Mouse (Mus musculus) heart, adult 18-20 months (tissue): ENCODE results near the gene Tmem248. TPM values are rescaled to one million over a fixed set of nuclear protein-coding genes. Genes with fewer than 3 reads are reported as not detected.
A peak's percentile ranks its signal among the peaks of the same experiment; 100 is the strongest.

Experiments used
- DNase-seq, 2 experiments: peaks; one replicate each; pipeline ENCODE4 v3.0.0; 2021 to 2022; ENCODE audit warnings: mixed read lengths in 1 of 2
- total RNA-seq, 2 experiments: library from RNA; stranded (reverse); gene quantifications; 2 replicates each; pipeline ENCODE4 v1.2.3; 2021

Tmem248 gene
- total RNA-seq, 2 experiments from 2014 or later = 37.1 to 39.8 TPM

DNA sequence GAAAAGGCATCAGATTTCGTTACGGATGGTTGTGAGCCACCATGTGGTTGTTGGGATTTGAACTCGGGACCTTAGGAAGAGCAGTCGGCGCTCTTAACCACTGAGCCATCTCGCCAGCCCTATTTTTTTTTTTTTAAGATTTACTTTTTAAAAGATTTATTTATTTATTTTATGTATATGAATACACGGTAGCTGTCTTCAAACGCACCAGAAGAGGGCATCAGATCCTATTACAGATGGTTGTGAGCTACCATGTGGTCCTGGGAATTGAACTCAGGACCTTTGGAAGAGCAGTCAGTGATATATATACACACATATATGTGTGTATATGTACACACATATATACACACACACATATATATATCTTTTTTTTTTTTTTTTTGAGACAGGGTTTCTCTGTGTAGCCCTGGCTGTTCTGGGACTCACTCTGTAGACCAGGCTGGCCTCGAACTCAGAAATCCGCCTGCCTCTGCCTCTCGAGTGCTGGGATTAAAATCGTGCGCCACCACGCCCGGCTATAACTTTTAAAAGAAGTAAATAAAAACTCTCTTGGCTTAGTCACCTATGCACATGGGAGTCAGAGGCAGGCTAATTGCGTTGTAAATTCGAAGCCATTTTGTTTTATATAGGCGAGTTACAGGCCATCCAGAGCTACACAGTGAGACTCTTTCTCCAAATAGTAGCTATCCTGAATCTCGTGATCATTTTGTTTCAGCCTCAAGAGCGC, 39.1 kb downstream of the Tmem248 start:
- DNase-seq = peak in 1 of 2 experiments; percentile 8

- peak; percentile 98 for DNase-seq
Observed at GRCm38 (mm10) chr5:130256678-130257271, 39.9 kb downstream of the Tmem248 start.

- DNase-seq = no peak
Observed at GRCm38 (mm10) chr5:130257303-130257702, 40.4 kb downstream of the Tmem248 start.

- DNase-seq = no peak
Observed at GRCm38 (mm10) chr5:130263454-130263853, 46.6 kb downstream of the Tmem248 start.

GRCm38 (mm10) chr5:130264433-130265005, 47.6 kb downstream of the Tmem248 start:
- no peak for DNase-seq

- DNase-seq = no peak
Observed at GRCm38 (mm10) chr5:130266651-130267050, 49.8 kb downstream of the Tmem248 start.

GRCm38 (mm10) chr5:130267316-130267715, 50.4 kb downstream of the Tmem248 start:
- DNase-seq = peak in 1 of 2 experiments; percentile 22

- no peak for DNase-seq
Observed at GRCm38 (mm10) chr5:130268976-130269375, 52.1 kb downstream of the Tmem248 start.

GRCm38 (mm10) chr5:130272344-130272743, 55.5 kb downstream of the Tmem248 start:
- no peak for DNase-seq

- no peak for DNase-seq
Observed at GRCm38 (mm10) chr5:130273046-130273445, 56.2 kb downstream of the Tmem248 start.

GRCm38 (mm10) chr5:130275509-130275908, 58.6 kb downstream of the Tmem248 start:
- DNase-seq = peak; percentile 24 to 59

DNA sequence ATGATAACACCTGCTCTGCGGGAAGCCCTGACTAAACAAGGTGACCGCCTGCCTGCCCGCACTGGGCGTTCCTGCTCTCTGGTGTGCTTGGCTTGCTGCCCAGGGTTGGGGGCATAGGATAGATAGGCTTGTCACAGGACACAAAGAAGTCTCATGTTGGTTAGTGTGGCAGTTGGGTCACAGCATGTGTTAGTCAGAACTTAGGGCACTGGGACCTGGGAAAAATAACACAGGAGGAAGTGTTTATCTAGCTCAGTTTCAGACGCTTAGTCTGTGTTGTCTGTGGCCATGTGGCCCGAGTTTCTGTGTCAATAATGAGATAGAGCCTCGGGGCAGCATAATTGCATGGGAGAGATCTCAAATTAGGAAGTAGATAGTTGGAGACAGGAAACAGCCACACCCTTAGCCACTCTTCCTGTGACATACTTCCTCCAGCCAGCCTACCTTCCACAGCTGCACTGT, 61.2 kb downstream of the Tmem248 start:
- DNase-seq = peak in 1 of 2 experiments; percentile 27

DNA sequence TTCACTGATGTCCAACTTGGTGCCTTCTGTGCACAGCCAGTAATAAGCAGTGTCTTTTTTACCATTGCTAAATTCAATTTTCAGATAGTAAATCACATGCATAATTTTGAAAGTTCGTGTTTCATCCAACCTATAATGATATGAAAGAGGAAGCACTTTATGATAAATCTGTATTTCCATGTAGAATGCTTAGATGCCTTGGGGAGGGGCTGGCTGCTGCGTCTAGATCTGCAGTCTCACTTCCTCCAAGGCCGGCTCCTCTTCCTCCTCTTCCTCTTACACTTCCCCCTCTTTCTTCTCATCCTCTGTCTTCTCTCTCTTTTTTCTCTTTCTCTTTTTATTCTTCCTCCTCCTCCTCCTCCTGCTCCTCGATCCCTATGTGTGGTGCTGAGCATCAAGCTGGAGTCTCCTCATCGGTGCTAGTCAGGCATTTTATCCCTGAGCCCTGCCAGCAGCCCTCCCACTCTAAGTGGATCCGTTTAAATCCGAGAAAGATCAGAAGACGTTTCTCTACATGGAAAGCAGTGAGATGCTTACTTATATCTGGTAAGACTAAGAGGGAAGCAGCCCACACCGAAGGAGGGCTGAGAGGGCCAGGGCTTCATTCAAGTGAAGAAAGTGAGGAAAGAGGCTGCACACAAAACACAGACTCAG, 66.3 kb downstream of the Tmem248 start:
- DNase-seq = peak in 1 of 2 experiments; percentile 8

- no peak for DNase-seq
Observed at GRCm38 (mm10) chr5:130288106-130288505, 71.2 kb downstream of the Tmem248 start.

GRCm38 (mm10) chr5:130290242-130290641, 73.4 kb downstream of the Tmem248 start:
- DNase-seq = no peak

DNA sequence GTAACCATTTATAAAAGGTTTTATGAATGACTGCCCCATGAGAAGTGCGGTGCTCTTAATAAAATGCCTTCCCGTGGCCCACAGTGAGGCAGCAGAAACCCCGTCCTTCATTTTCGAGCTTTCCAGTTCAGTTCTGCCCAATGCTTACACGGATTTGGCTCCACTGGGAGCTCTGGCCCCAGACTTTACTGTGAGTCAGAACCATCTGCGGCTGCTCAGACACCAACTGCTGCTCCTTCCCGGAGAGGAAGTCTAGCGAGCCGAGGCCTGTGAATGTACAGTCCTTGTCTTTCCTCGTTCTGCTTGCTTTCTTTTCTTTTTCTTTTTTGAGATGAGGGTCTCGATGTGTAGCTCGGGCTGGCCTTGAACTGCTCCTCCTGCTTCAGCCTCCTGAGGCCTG, 73.9 kb downstream of the Tmem248 start:
- no peak for DNase-seq

- no peak for DNase-seq
Observed at GRCm38 (mm10) chr5:130292976-130293375, 76.1 kb downstream of the Tmem248 start.

Other genes starting within 250 kb of the Tmem248 start
- 10 to 100 TPM; 14.1 TPM for gene Gusb, start 214.0 kb upstream of the Tmem248 start, total RNA-seq
- 1 to 10 TPM; 4.6 to 5.0 TPM for gene Asl, start 187.8 kb upstream of the Tmem248 start, total RNA-seq
- gene Crcp, start 187.8 kb upstream of the Tmem248 start, total RNA-seq = 10 to 100 TPM; 13.8 to 14.8 TPM
- 1 to 10 TPM; 6.9 to 8.3 TPM for gene Tpst1, start 143.8 kb upstream of the Tmem248 start, total RNA-seq
- gene Kctd7, start 72.2 kb upstream of the Tmem248 start, total RNA-seq = 1 to 10 TPM; 1.9 to 3.0 TPM
- gene Rabgef1, start 45.3 kb upstream of the Tmem248 start, total RNA-seq = 10 to 100 TPM; 23.4 to 24.9 TPM
- 10 to 100 TPM; 52.0 to 55.9 TPM for gene Sbds, start 38.4 kb downstream of the Tmem248 start, total RNA-seq
- gene Tyw1, start 38.5 kb downstream of the Tmem248 start, total RNA-seq = 1 to 10 TPM; 6.4 to 9.1 TPM
- not detected for gene Caln1, start 152.4 kb downstream of the Tmem248 start, total RNA-seq
- gene A330070K13Rik, start 167.6 kb downstream of the Tmem248 start, total RNA-seq = not detected